Mouse (Mus musculus) forebrain, embryonic 16.5 days (tissue): ENCODE results near the gene Nav2. TPM values are rescaled to one million over a fixed set of nuclear protein-coding genes. Genes with fewer than 3 reads are reported as not detected.

Experiments
- ATAC-seq: fragments of 200-750 bp; cut with Nextera tagmentation; 2 replicates; pipeline ENCODE4 v1.8.0; 2017; ENCODE audit warnings: mild to moderate bottlenecking, moderate library complexity
- H3K27ac ChIP-seq: fragments of 300-500 bp; sonication (generic); 2 replicates; pipeline ENCODE4 v1.5.1; 2014; ENCODE audit warnings: low read length, control low read depth
- H3K27me3 ChIP-seq: fragments of 300-500 bp; sonication (generic); replicated peaks from 2 replicates; pipeline ENCODE4 v1.6.1; 2014; ENCODE audit warnings: low read length; ENCODE audit not compliant: control insufficient read depth, insufficient read depth
- H3K36me3 ChIP-seq: fragments of 300-500 bp; sonication (generic); 2 replicates; pipeline ENCODE4 v1.6.1; 2014; ENCODE audit not compliant: control insufficient read depth, insufficient read depth
- H3K4me1 ChIP-seq: fragments of 300-500 bp; sonication (generic); replicated peaks from 2 replicates; pipeline ENCODE4 v1.6.1; 2014; ENCODE audit warnings: low read length; ENCODE audit not compliant: control insufficient read depth, insufficient read depth
- H3K4me2 ChIP-seq: fragments of 300-500 bp; sonication (generic); 2 replicates; pipeline ENCODE4 v1.6.1; 2014; ENCODE audit warnings: mild to moderate bottlenecking, low read length, control low read depth
- H3K4me3 ChIP-seq: fragments of 300-500 bp; sonication (generic); replicated peaks from 2 replicates; pipeline ENCODE4 v1.5.1; 2014; ENCODE audit warnings: mild to moderate bottlenecking, low read length, control low read depth
- H3K9ac ChIP-seq: fragments of 300-500 bp; sonication (generic); replicated peaks from 2 replicates; pipeline ENCODE4 v1.6.1; 2014; ENCODE audit warnings: low read depth, low read length, control low read depth
- H3K9me3 ChIP-seq: fragments of 300-500 bp; sonication (generic); 2 replicates; pipeline ENCODE4 v1.6.1; 2016; ENCODE audit warnings: low read length; ENCODE audit not compliant: control insufficient read depth
- WGBS: fragments of 180-500 bp; shearing (Covaris S2); extraction: QIAGEN DNeasy Blood & Tissue Kit; methylation state at CpG from one replicate; pipeline ENCODE4 v1.1.7; 2014; 5-methylcytosine and 5-hydroxymethylcytosine counted together
- polyA plus RNA-seq: library from polyadenylated mRNA; unstranded; fragments of >200 nt; fragmentation: Nextera tagmentation; extraction: Ambion mirVana; gene quantifications from 2 replicates; pipeline ENCODE4 v1.2.1, GENCODE M21; 2015

Nav2 gene
- polyA plus RNA-seq, 1 experiment from 2014 or later = 35.2 TPM

DNA sequence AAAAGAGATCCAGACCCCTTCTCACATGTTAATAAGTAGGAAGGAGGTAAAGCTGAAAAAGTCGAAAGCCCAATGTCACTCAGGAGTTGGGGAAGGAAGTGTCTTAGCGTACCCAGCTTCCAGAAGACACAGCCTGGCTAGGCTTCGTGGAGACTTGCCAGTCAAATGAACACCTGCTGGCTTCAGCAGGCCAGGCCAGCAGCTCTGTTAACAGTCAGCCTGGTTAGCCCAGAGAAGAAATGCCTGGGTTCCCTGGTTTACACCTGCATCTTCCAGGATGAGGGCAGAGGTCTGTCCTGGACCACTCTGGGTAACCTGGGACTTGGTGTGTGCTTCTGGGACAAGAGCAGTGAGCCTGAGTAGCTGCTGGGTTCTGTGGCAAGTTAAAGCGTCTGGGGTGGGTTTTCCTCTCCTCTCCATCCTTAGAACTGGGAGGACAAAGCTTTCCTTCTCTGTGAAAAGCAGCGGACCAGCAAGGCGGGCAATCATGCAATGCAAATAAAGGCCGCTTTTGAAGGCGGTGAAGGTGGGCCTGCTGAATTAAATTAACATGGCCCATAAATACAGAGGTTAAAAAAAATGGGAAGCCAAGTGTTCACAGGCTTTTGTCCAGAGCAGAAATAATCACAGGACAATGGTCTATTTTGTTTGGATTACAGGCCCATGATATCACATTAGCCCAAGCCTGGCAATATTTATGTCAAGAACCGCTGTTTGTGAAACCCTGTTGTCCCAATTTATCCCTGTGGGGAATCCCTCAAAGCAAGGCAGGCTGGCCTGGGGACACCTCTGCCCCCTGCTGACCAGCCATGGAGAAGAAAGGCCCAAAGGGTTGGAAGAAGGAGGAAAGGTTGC is 157.3 kb downstream of the Nav2 start:
- 0 out of 2 replicates have a peak overlapping the region, but pooled peaks have one; percentile 16 for H3K27ac ChIP-seq
- no peaks in the 10 kb centered on the region for H3K9me3 ChIP-seq
- H3K9ac ChIP-seq = no peak overlapping the region
- no peak overlapping the region for H3K4me3 ChIP-seq
- peak; percentile 21; the same call in 1 of the 2 replicates for ATAC-seq
- H3K27me3 ChIP-seq = 0 out of 2 replicates have a peak, but pooled peaks cover 6% of the 10 kb centered on the region
- 8% methylated on average over 9 of the region's 9 CpGs for WGBS
- H3K4me2 ChIP-seq = no peak overlapping the region
- H3K4me1 ChIP-seq = peaks cover 22% of the 10 kb centered on the region
- no peaks in the 10 kb centered on the region for H3K36me3 ChIP-seq

DNA sequence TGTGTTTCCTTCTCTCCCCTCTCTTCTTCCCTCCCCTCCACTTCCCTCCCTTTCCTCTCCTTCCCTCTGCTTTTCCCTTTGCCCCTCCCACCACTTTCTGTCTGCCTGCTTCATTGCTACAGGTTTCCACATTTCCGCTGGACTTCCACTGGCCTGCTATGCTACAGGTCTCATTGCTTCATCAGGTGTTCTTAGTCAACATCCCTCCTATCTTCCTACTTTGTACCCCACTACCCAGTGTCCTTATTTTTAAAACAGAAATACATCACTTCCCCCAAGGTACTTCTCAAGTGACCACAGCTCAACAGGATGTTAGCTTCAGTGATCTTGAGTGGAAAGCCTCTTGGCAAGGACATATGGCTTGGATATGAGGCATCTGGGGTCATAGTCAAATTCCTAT is 158.3 kb downstream of the Nav2 start:
- no peak overlapping the region for H3K4me3 ChIP-seq
- H3K36me3 ChIP-seq = no peaks in the 10 kb centered on the region
- H3K27me3 ChIP-seq = 0 out of 2 replicates have a peak, but pooled peaks cover 6% of the 10 kb centered on the region
- no peaks in the 10 kb centered on the region for H3K9me3 ChIP-seq
- 88% methylated on average over 1 of the region's 1 CpGs for WGBS
- H3K27ac ChIP-seq = no peak overlapping the region
- H3K4me2 ChIP-seq = no peak overlapping the region
- H3K9ac ChIP-seq = no peak overlapping the region
- H3K4me1 ChIP-seq = peaks cover 25% of the 10 kb centered on the region
- no peak for ATAC-seq

DNA sequence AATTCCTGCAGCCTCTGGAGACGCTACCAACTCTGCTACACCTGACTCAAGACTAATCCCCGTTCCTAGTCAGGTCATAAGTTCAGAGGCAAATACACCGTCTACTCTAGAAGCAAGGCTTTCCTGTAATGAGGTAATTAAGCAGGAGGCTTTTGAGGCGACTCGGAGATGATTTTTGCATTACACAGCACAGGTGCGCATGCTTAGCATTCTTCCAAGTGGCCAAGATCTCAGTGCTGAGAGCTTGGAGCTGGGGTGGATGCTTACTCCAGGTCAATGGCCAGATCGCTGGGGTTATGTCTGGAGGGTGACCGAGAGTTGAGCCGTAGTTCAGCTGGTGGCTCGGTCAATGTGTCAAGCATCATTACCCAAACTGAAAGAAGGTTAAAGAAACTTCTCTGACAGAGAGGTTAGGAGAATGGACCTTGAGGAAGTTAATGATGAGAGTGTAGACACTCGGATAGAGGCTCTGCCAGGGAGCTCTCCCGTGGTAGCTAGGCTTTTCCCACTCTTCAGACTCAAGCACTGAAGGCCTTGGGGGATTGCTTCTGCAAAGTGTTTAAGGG is 161.0 kb downstream of the Nav2 start:
- H3K9ac ChIP-seq = no peak overlapping the region
- H3K4me2 ChIP-seq = no peak overlapping the region
- 36% methylated on average over 12 of the region's 12 CpGs for WGBS
- H3K4me1 ChIP-seq = peaks cover 22% of the 10 kb centered on the region
- no peak for ATAC-seq
- H3K27ac ChIP-seq = no peak overlapping the region
- no peaks in the 10 kb centered on the region for H3K9me3 ChIP-seq
- no peak overlapping the region for H3K4me3 ChIP-seq
- H3K27me3 ChIP-seq = 0 out of 2 replicates have a peak, but pooled peaks cover 8% of the 10 kb centered on the region
- no peaks in the 10 kb centered on the region for H3K36me3 ChIP-seq

DNA sequence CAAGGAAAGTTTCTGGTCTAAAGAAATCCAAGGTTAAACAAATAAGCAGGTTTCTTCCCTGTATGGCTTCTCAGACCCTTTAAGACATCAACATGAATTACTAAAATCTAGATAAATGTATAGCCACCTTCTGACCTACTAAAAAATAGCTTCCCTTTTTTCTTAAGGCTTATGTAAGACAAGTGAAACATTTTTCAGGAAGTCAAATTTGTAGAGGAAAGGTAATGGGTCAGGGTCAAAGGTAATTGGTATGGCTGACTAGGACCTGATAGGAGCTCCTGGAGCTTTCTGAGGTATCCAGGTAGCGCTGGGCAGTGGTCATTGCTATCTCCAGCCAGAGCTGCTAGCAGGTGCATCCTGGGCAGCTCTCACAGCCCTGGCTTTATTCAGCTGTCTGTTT is 162.1 kb downstream of the Nav2 start:
- peaks cover 14% of the 10 kb centered on the region for H3K4me1 ChIP-seq
- WGBS = 46% methylated on average over 1 of the region's 1 CpGs

DNA sequence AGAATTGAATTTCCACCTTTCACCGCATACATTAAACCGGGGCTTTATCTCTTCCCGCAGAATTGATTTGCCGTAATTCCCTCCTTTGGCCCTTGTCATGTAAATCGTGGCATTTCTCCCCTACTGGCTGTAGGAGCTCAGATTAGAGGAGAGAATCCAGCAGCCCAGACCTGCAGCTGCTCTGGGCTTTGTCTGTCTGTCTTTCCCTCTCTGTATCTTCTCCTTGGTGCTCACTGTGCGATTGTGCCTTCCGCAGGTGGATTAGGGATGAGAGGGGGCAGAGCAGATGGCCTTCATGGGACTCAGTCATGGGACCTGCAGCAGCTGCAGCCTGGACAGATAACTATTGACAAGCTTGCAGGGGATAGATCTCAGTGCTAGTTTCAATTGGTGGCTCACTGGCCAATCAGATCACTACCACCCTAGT is 162.6 kb downstream of the Nav2 start:
- no peak for ATAC-seq
- no peak overlapping the region for H3K4me2 ChIP-seq
- 11% methylated on average over 7 of the region's 7 CpGs for WGBS

More for the DNA sequence above, 162.1 kb downstream of the Nav2 start:
- 0 out of 2 replicates have a peak, but pooled peaks cover 8% of the 10 kb centered on the region for H3K27me3 ChIP-seq
- H3K9me3 ChIP-seq = no peaks in the 10 kb centered on the region
- H3K9ac ChIP-seq = no peak overlapping the region
- H3K27ac ChIP-seq = no peak overlapping the region
- H3K4me2 ChIP-seq = no peak overlapping the region
- no peaks in the 10 kb centered on the region for H3K36me3 ChIP-seq
- H3K4me3 ChIP-seq = no peak overlapping the region
- no peak for ATAC-seq

DNA sequence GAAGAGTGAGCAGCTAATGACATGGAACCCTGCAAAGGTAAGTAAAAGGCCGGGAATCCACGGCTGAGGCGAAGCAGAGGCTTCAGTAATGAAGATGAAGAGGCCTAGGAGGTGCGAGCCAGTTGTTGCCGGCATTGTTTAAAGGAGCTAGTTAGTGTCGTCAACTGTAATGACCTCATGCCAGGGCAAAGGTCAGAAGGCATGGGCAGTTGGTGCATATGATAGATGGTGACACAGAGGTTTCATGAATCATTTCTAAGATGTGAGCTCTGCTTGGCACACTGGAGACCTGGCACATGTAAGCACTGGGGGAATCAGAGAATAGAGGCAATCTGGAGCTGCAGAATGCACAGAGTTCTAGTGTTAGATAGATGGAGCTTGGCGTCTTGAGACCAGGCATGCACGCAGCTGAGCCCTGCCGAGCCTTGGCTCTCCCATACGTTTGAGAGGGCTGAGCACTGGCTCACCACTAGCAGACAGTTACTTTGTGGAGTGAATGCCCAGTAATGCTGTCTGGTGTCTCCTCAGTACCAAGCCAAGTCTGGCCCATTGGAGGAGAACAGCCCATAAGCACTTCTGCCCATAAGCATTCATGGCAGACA is 166.9 kb downstream of the Nav2 start:
- H3K4me1 ChIP-seq = peaks cover 18% of the 10 kb centered on the region

More for the DNA sequence above, 162.6 kb downstream of the Nav2 start:
- Histone ChIP-seq H3K4me1 (peaks cover 13% of the 10 kb centered on the region), H3K36me3 (no peaks in the 10 kb centered on the region), H3K27ac (no peak overlapping the region), H3K27me3 (0 out of 2 replicates have a peak, but pooled peaks cover 8% of the 10 kb centered on the region), H3K9ac (no peak overlapping the region), H3K4me3 (no peak overlapping the region), H3K9me3 (no peaks in the 10 kb centered on the region)

DNA sequence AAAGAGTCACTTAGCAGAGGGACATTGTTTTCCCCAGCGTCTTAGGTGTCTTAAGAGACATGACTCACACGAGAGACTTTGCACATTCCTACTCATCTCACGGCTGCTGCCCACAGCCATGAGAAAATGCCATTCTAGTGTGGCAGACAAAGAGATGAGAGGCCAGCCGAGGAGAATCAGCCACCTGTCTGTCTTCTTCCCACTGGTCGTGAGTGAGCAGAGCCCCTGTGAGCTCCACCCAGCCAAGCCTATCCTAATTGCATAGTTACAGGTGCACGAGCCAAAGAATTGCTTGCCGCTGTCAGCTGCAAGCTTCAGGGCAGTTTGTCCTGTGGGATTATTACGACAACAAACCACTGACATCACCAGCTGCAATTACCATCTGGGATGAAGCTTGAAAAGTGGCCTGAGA is 167.8 kb downstream of the Nav2 start:
- no peak overlapping the region for H3K27ac ChIP-seq
- H3K4me1 ChIP-seq = peaks cover 16% of the 10 kb centered on the region
- 0 out of 2 replicates have a peak, but pooled peaks cover 2% of the 10 kb centered on the region for H3K27me3 ChIP-seq
- H3K4me2 ChIP-seq = no peak overlapping the region
- H3K4me3 ChIP-seq = no peak overlapping the region
- H3K36me3 ChIP-seq = no peaks in the 10 kb centered on the region
- ATAC-seq = no peak
- 33% methylated on average over 8 of the region's 8 CpGs for WGBS
- no peak overlapping the region for H3K9ac ChIP-seq
- no peaks in the 10 kb centered on the region for H3K9me3 ChIP-seq

More for the DNA sequence above, 166.9 kb downstream of the Nav2 start:
- Histone ChIP-seq H3K27me3 (0 out of 2 replicates have a peak, but pooled peaks cover 2% of the 10 kb centered on the region), H3K9me3 (no peaks in the 10 kb centered on the region), H3K4me2 (no peak overlapping the region), H3K9ac (no peak overlapping the region), H3K27ac (no peak overlapping the region), H3K36me3 (no peaks in the 10 kb centered on the region), H3K4me3 (no peak overlapping the region)
- peak; percentile 38 for ATAC-seq
- WGBS = 64% methylated on average over 10 of the region's 10 CpGs

DNA sequence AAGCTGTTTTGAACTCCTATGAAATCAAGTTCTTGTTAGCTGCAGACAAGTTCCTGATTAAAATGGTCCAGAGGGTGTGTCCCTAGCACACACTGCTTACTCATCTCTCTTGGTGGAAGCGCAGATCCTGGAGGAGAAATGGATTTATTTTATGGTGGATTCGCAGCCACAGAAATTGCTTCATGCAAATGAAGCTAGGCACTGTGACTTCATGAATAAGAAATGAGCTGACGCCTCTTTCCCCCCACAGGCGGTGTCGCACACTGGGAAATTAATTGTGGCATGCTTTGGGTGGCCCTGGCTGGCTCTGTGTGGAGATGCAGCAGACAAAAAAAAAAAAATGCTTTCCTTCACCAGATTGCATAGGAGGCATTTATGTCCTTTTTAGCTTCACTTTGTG is 170.4 kb downstream of the Nav2 start:
- no peak overlapping the region for H3K9ac ChIP-seq
- no peak overlapping the region for H3K4me2 ChIP-seq
- peak; percentile 74 for ATAC-seq
- 16% methylated on average over 5 of the region's 5 CpGs for WGBS
- no peaks in the 10 kb centered on the region for H3K9me3 ChIP-seq
- H3K4me3 ChIP-seq = no peak overlapping the region
- H3K27me3 ChIP-seq = no peaks in the 10 kb centered on the region
- H3K27ac ChIP-seq = no peak overlapping the region
- H3K36me3 ChIP-seq = no peaks in the 10 kb centered on the region
- peaks cover 26% of the 10 kb centered on the region for H3K4me1 ChIP-seq

DNA sequence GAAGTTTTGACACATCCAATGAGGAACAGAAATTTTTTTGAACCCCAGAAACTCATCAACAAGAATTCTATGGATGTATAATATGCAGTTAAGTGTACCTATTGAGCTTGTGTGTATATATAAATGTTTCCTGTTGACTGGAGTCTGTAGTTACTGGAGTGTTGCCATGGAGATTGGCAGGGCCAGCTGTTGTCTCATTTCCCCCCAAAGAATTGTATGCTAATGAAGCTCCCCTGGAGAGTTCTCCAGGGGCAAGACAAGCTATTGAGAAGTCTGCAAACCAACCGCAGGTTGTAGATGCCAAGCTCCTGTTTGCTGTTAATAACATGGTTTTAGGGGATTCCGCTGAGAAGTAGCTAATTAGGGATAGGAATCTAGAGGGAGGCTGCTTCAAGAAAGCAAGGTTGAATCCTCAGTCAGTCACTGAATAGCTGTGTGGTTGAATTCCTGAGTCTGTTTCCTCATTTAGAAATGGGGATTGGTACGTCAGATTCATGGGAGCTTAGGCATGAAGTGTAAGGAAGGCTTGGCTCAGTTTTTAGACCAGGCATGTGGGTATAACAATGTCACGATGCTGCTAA is 174.2 kb downstream of the Nav2 start:
- no peak overlapping the region for H3K4me3 ChIP-seq
- H3K36me3 ChIP-seq = no peaks in the 10 kb centered on the region
- H3K4me2 ChIP-seq = no peak overlapping the region
- no peaks in the 10 kb centered on the region for H3K27me3 ChIP-seq
- no peak for ATAC-seq
- peaks cover 52% of the 10 kb centered on the region for H3K4me1 ChIP-seq
- no peak overlapping the region for H3K9ac ChIP-seq
- no peaks in the 10 kb centered on the region for H3K9me3 ChIP-seq
- H3K27ac ChIP-seq = no peak overlapping the region
- WGBS = 27% methylated on average over 4 of the region's 4 CpGs
